Mouse (Mus musculus): Measurements from ENCODE around the gene Kdr. TPM values are rescaled to one million over a fixed set of nuclear protein-coding genes. Genes with fewer than 3 reads are reported as not detected.
A peak's percentile ranks its signal among the peaks of the same experiment; 100 is the strongest.
"Not testable (repeated sequence)": the region's sequence is repeated elsewhere in the genome, so short reads cannot be mapped to it uniquely, and the experiment has no call there.

Gene Kdr
- polyA plus RNA-seq, 1 experiment from 2014 or later, result 46.4 TPM

- H3K27me3 ChIP-seq (replicated peaks; ENCODE audit: insufficient read depth, low read length), result no peaks in the 10 kb centered on the region
- 30% methylated on average over 8 of the region's 8 CpGs for WGBS
- 0 out of 2 replicates have a peak overlapping the region, but pooled peaks have one; percentile 3 for H3K27ac ChIP-seq (ENCODE audit: low read length)
- DNase-seq (ENCODE audit: low spot score) (no peak), ATAC-seq (no peak)
- H3K4me1 ChIP-seq (ENCODE audit: insufficient read depth, low read depth, low read length), result peaks cover 7% of the 10 kb centered on the region; the same call in 1 of the 2 replicates
- H3K9ac ChIP-seq (replicated peaks; ENCODE audit: low read depth), result no peak overlapping the region
- no peaks in the 10 kb centered on the region for H3K9me3 ChIP-seq (ENCODE audit: low read length)
- no peaks in the 10 kb centered on the region for H3K36me3 ChIP-seq (ENCODE audit: insufficient read depth, low read length)
- H3K4me2 ChIP-seq (replicated peaks; ENCODE audit: low read depth, low read length), result no peak overlapping the region
- H3K4me3 ChIP-seq (ENCODE audit: low read depth, low read length), result no peak overlapping the region
- no peak for TF ChIP-seq CTCF (IDR thresholded peaks at IDR 0.05)
- TF ChIP-seq EP300 (IDR thresholded peaks at IDR 0.05), result no peak
Observed at GRCm38 (mm10) chr5:75939144-75939732, 39.0 kb downstream of the Kdr start.

- Histone ChIP-seq H3K4me2 (replicated peaks; ENCODE audit: low read depth, low read length) (no peak overlapping the region), H3K4me1 (ENCODE audit: insufficient read depth, low read depth, low read length) (peaks cover 7% of the 10 kb centered on the region; the same call in 1 of the 2 replicates), H3K9me3 (ENCODE audit: low read length) (no peaks in the 10 kb centered on the region), H3K36me3 (ENCODE audit: insufficient read depth, low read length) (no peaks in the 10 kb centered on the region), H3K27me3 (replicated peaks; ENCODE audit: insufficient read depth, low read length) (no peaks in the 10 kb centered on the region), H3K9ac (replicated peaks; ENCODE audit: low read depth) (no peak overlapping the region), H3K27ac (ENCODE audit: low read length) (no peak overlapping the region), H3K4me3 (ENCODE audit: low read depth, low read length) (no peak overlapping the region)
- no peak for TF ChIP-seq CTCF (IDR thresholded peaks at IDR 0.05)
- TF ChIP-seq EP300 (IDR thresholded peaks at IDR 0.05), result no peak
- ATAC-seq, result no peak
- no peak for DNase-seq (ENCODE audit: low spot score)
- 38% methylated on average over 4 of the region's 4 CpGs for WGBS
Observed at GRCm38 (mm10) chr5:75938012-75938411, 40.2 kb downstream of the Kdr start.

- no peak overlapping the region for H3K27ac ChIP-seq (ENCODE audit: low read length)
- H3K4me3 ChIP-seq (ENCODE audit: low read depth, low read length), result no peak overlapping the region
- H3K4me1 ChIP-seq (ENCODE audit: insufficient read depth, low read depth, low read length), result peaks cover 7% of the 10 kb centered on the region; the same call in 1 of the 2 replicates
- no peak overlapping the region for H3K4me2 ChIP-seq (replicated peaks; ENCODE audit: low read depth, low read length)
- H3K9ac ChIP-seq (replicated peaks; ENCODE audit: low read depth), result no peak overlapping the region
- DNase-seq (ENCODE audit: low spot score), result no peak
- 49% methylated on average over 6 of the region's 6 CpGs for WGBS
- H3K27me3 ChIP-seq (replicated peaks; ENCODE audit: insufficient read depth, low read length), result no peaks in the 10 kb centered on the region
- no peak for ATAC-seq
- H3K36me3 ChIP-seq (ENCODE audit: insufficient read depth, low read length), result no peaks in the 10 kb centered on the region
- H3K9me3 ChIP-seq (ENCODE audit: low read length), result no peaks in the 10 kb centered on the region
- TF ChIP-seq CTCF (IDR thresholded peaks at IDR 0.05), result no peak
- TF ChIP-seq EP300 (IDR thresholded peaks at IDR 0.05), result no peak
Observed at GRCm38 (mm10) chr5:75936223-75936622, 42.0 kb downstream of the Kdr start.

- no peak for ATAC-seq
- H3K4me3 ChIP-seq (ENCODE audit: low read depth, low read length), result no peak overlapping the region
- H3K9me3 ChIP-seq (ENCODE audit: low read length), result no peaks in the 10 kb centered on the region
- H3K9ac ChIP-seq (replicated peaks; ENCODE audit: low read depth), result no peak overlapping the region
- H3K27me3 ChIP-seq (replicated peaks; ENCODE audit: insufficient read depth, low read length), result no peaks in the 10 kb centered on the region
- 50% methylated on average over 8 of the region's 8 CpGs for WGBS
- TF ChIP-seq EP300 (IDR thresholded peaks at IDR 0.05) (no peak), CTCF (IDR thresholded peaks at IDR 0.05) (no peak)
- no peak overlapping the region for H3K27ac ChIP-seq (ENCODE audit: low read length)
- no peaks in the 10 kb centered on the region for H3K36me3 ChIP-seq (ENCODE audit: insufficient read depth, low read length)
- no peak for DNase-seq (ENCODE audit: low spot score)
- no peak overlapping the region for H3K4me2 ChIP-seq (replicated peaks; ENCODE audit: low read depth, low read length)
- peaks cover 7% of the 10 kb centered on the region; the same call in 1 of the 2 replicates for H3K4me1 ChIP-seq (ENCODE audit: insufficient read depth, low read depth, low read length)
Observed at GRCm38 (mm10) chr5:75935225-75935624, 43.0 kb downstream of the Kdr start.

- Histone ChIP-seq H3K27me3 (replicated peaks; ENCODE audit: insufficient read depth, low read length) (no peaks in the 10 kb centered on the region), H3K9me3 (ENCODE audit: low read length) (no peaks in the 10 kb centered on the region), H3K4me3 (ENCODE audit: low read depth, low read length) (no peak overlapping the region), H3K27ac (ENCODE audit: low read length) (peak overlapping the region; percentile 64), H3K9ac (replicated peaks; ENCODE audit: low read depth) (no peak overlapping the region), H3K4me2 (replicated peaks; ENCODE audit: low read depth, low read length) (no peak overlapping the region), H3K4me1 (ENCODE audit: insufficient read depth, low read depth, low read length) (peaks cover 3% of the 10 kb centered on the region; the same call in 1 of the 2 replicates), H3K36me3 (ENCODE audit: insufficient read depth, low read length) (no peaks in the 10 kb centered on the region)
- 71% methylated on average over 10 of the region's 10 CpGs for WGBS
- ATAC-seq (no peak), DNase-seq (ENCODE audit: low spot score) (no peak)
- TF ChIP-seq EP300 (IDR thresholded peaks at IDR 0.05), result no peak
- TF ChIP-seq CTCF (IDR thresholded peaks at IDR 0.05), result no peak
Observed at GRCm38 (mm10) chr5:75934201-75934600, 44.1 kb downstream of the Kdr start.

GRCm38 (mm10) chr5:75933521-75934044 is 44.7 kb downstream of the Kdr start:
- no peak; the same call in 1 of the 2 replicates for TF ChIP-seq CTCF (IDR thresholded peaks at IDR 0.05)
- TF ChIP-seq EP300 (IDR thresholded peaks at IDR 0.05), result peak; percentile 95
- no peaks in the 10 kb centered on the region for H3K36me3 ChIP-seq (ENCODE audit: insufficient read depth, low read length)
- ATAC-seq (peak; percentile 91), DNase-seq (ENCODE audit: low spot score) (peak; percentile 77)
- no peak overlapping the region for H3K4me3 ChIP-seq (ENCODE audit: low read depth, low read length)
- H3K27ac ChIP-seq (ENCODE audit: low read length), result peak overlapping the region; percentile 64
- no peaks in the 10 kb centered on the region for H3K27me3 ChIP-seq (replicated peaks; ENCODE audit: insufficient read depth, low read length)
- no peak overlapping the region for H3K9ac ChIP-seq (replicated peaks; ENCODE audit: low read depth)
- 58% methylated on average over 20 of the region's 20 CpGs for WGBS
- no peaks in the 10 kb centered on the region for H3K9me3 ChIP-seq (ENCODE audit: low read length)
- 0 out of 2 replicates have a peak overlapping the region, but pooled peaks have one; percentile 27 for H3K4me2 ChIP-seq (replicated peaks; ENCODE audit: low read depth, low read length)
- no peaks in the 10 kb centered on the region for H3K4me1 ChIP-seq (ENCODE audit: insufficient read depth, low read depth, low read length)

GRCm38 (mm10) chr5:75931458-75931857 is 46.8 kb downstream of the Kdr start:
- not testable (repeated sequence) for H3K4me3 ChIP-seq (ENCODE audit: low read depth, low read length); H3K27ac ChIP-seq (ENCODE audit: low read length); H3K4me2 ChIP-seq (replicated peaks; ENCODE audit: low read depth, low read length); H3K9ac ChIP-seq (replicated peaks; ENCODE audit: low read depth); ATAC-seq; H3K9me3 ChIP-seq (ENCODE audit: low read length); H3K36me3 ChIP-seq (ENCODE audit: insufficient read depth, low read length); H3K27me3 ChIP-seq (replicated peaks; ENCODE audit: insufficient read depth, low read length); H3K4me1 ChIP-seq (ENCODE audit: insufficient read depth, low read depth, low read length); DNase-seq (ENCODE audit: low spot score)
- 84% methylated on average over 4 of the region's 4 CpGs for WGBS
